Mouse (Mus musculus) olfactory bulb, adult 2 months (tissue): ENCODE data around the gene Lrr1.

Source experiments
- CTCF ChIP-seq: fragments of 200-500 bp; IDR thresholded peaks from 2 replicates; pipeline ENCODE4 v1.5.1; 2012; ENCODE audit warnings: low read depth, mild to moderate bottlenecking, low read length, moderate library complexity; ENCODE audit not compliant: insufficient read depth
- POLR2A ChIP-seq: fragments of 200-500 bp; IDR thresholded peaks from 2 replicates; pipeline ENCODE4 v1.6.1; 2012; ENCODE audit warnings: mild to moderate bottlenecking, low read depth, low read length, moderate library complexity; ENCODE audit not compliant: insufficient read depth

- TF ChIP-seq CTCF (no peak), POLR2A (no peak)
These were observed at the start of gene Lrr1 for GRCm38 (mm10) chr12:69168461-69169106.
